In the genomic region with DNA sequence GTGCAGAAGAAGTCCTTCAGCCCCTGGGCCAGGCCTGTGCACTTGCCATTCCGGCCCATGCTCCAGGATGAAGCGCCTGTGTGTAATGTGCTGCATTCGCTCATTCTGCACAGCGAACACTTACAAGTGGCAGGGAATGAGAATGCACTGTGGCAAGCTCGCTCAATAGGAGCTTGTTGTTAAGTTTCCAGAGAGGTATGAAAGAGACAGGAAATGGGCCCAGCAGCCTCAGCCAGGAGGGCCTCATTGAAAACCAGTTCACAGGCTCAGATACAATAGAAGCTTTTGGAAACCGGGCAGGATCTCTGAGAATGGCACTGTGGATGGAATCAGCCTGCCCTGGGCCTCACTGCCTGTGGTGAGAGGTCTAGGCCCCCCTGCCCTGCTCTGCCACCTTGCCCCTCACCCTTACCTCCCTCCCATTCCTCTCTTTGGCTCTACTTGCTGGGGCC, we compare ENCODE assay signal across 10 mouse cellular contexts.
A peak's percentile ranks its signal among the peaks of the same experiment; 100 is the strongest.
DNase-seq lines count a peak whose midpoint lies in the region; ATAC-seq lines count a peak whose summit lies in the region.
"Had no signal": no experiment of that assay in that cellular context is flagged by ENCODE, and none has a peak within 500 bp of the region (broad histone marks: within the 10 kb centered on the region; RNA-seq: fewer than 3 reads in every experiment).

No protein-coding gene starts in this region.

- no peaks in the 10 kb centered on the region for H3K9me3 ChIP-seq in forebrain, embryonic 11.5 days (ENCODE audit: control insufficient read depth, low read length)
- H3K9me3 ChIP-seq in neural tube, embryonic 15.5 days (replicated peaks), result no peaks in the 10 kb centered on the region
- H3K9me3 ChIP-seq: limb, embryonic 15.5 days had no signal

- H3K36me3 ChIP-seq in forebrain, embryonic 11.5 days (ENCODE audit: control insufficient read depth, insufficient read depth, low read length), result no peaks in the 10 kb centered on the region
- no peaks in the 10 kb centered on the region for H3K36me3 ChIP-seq in neural tube, embryonic 15.5 days
- H3K36me3 ChIP-seq: limb, embryonic 15.5 days had no signal

- no peak overlapping the region for H3K4me3 ChIP-seq in forebrain, embryonic 11.5 days (ENCODE audit: low read depth, low read length)
- no peak overlapping the region for H3K4me3 ChIP-seq in neural tube, embryonic 15.5 days (replicated peaks)
- H3K4me3 ChIP-seq: limb, embryonic 15.5 days had no signal

- peak overlapping the region; percentile 8; the same call in 1 of the 2 replicates for H3K27ac ChIP-seq in forebrain, embryonic 11.5 days (ENCODE audit: low read depth, low read length)
- H3K27ac ChIP-seq in neural tube, embryonic 15.5 days (replicated peaks), result peak overlapping the region; percentile 64
- H3K27ac ChIP-seq: limb, embryonic 15.5 days had no signal

- peaks cover 15% of the 10 kb centered on the region for H3K4me1 ChIP-seq in forebrain, embryonic 11.5 days (replicated peaks; ENCODE audit: control insufficient read depth, insufficient read depth, low read length)
- 0 out of 2 replicates have a peak, but pooled peaks cover 4% of the 10 kb centered on the region for H3K4me1 ChIP-seq in neural tube, embryonic 15.5 days
- H3K4me1 ChIP-seq: limb, embryonic 15.5 days had no signal

- peak; percentile 82 for DNase-seq in heart, adult 11 months
- no peak for DNase-seq in heart, postnatal 4 days
- DNase-seq in forebrain, embryonic 11.5 days (ENCODE audit: low spot score), result peak; percentile 58
- DNase-seq in layer of hippocampus, postnatal 14 days (ENCODE audit: low spot score in 2 of 2), result peak; percentile 50 to 83
- no peak for DNase-seq in gastrocnemius, adult 8-10 months (ENCODE audit: low spot score in 2 of 2)
- DNase-seq in urinary bladder, adult 2 months (ENCODE audit: low spot score), result no peak
- no peak for DNase-seq in spleen, adult 12 weeks (ENCODE audit: low spot score)
- DNase-seq: heart, adult 18-20 months had no signal

- H3K9ac ChIP-seq in forebrain, embryonic 11.5 days (ENCODE audit: low read length), result no peak overlapping the region
- no peak overlapping the region for H3K9ac ChIP-seq in neural tube, embryonic 15.5 days (replicated peaks)
- H3K9ac ChIP-seq: limb, embryonic 15.5 days had no signal

- 22% methylated on average over 6 of the region's 6 CpGs for WGBS in forebrain, embryonic 11.5 days
- WGBS in neural tube, embryonic 15.5 days, result 26% methylated on average over 6 of the region's 6 CpGs

- ATAC-seq in forebrain, embryonic 11.5 days (replicated peaks; ENCODE audit: low FRiP score), result peak; percentile 94
- ATAC-seq in neural tube, embryonic 15.5 days (ENCODE audit: low FRiP score), result peak; percentile 90

- H3K27me3 ChIP-seq in forebrain, embryonic 11.5 days (ENCODE audit: control insufficient read depth, insufficient read depth, low read length), result no peaks in the 10 kb centered on the region
- H3K27me3 ChIP-seq in neural tube, embryonic 15.5 days (replicated peaks), result no peaks in the 10 kb centered on the region
- H3K27me3 ChIP-seq: limb, embryonic 15.5 days had no signal

- H3K4me2 ChIP-seq in forebrain, embryonic 11.5 days (ENCODE audit: low read depth, low read length, severe bottlenecking), result no peak overlapping the region
- H3K4me2 ChIP-seq in neural tube, embryonic 15.5 days, result no peak overlapping the region
- H3K4me2 ChIP-seq: limb, embryonic 15.5 days had no signal

Comparison
In these comparisons a context has a peak if more than half of its experiments do, and no peak if none do; other contexts are left out.
1. DNase-seq: peak in heart, adult 11 months (single experiment), forebrain, embryonic 11.5 days (single experiment) and layer of hippocampus, postnatal 14 days (2 of 2); none in heart, postnatal 4 days (single experiment), gastrocnemius, adult 8-10 months (0 of 2), urinary bladder, adult 2 months (single experiment) and spleen, adult 12 weeks (single experiment).